Mouse (Mus musculus): ENCODE data around the gene Rpl24.
"Not testable (repeated sequence)": the region's sequence is repeated elsewhere in the genome, so short reads cannot be mapped to it uniquely, and the experiment has no call there.

- not testable (repeated sequence) for TF ChIP-seq USF1 (IDR thresholded peaks at IDR 0.05; ENCODE audit: low read depth); CTCF (IDR thresholded peaks at IDR 0.05; ENCODE audit: control insufficient read depth, insufficient read depth, insufficient read length); MYOD1 (IDR thresholded peaks at IDR 0.05; ENCODE audit: control insufficient read depth, insufficient read length, low read depth)
These were observed 11.9 kb upstream of the Rpl24 start for GRCm38 (mm10) chr16:55954196-55954595.

Data from C2C12 (cell line).